Mouse (Mus musculus) liver, embryonic 14.5 days (tissue): ENCODE measurements around the gene Elmo1. TPM values are rescaled to one million over a fixed set of nuclear protein-coding genes. Genes with fewer than 3 reads are reported as not detected.

Experiments used
- ATAC-seq: fragments of 200-750 bp; cut with Nextera tagmentation; 2 replicates; pipeline ENCODE4 v1.8.0; 2017; ENCODE audit warnings: moderate number of reproducible peaks, mild to moderate bottlenecking, moderate library complexity; ENCODE audit not compliant: insufficient read depth
- DNase-seq, 3 experiments: peaks; one replicate each; pipeline ENCODE4 v3.0.0-alpha.2; 2012 to 2013; ENCODE audit warnings: low read depth in 3 of 3, low spot score in 3 of 3
- H3K27ac ChIP-seq: fragments of 300-500 bp; sonication (generic); 2 replicates; pipeline ENCODE4 v1.5.1; 2014; ENCODE audit warnings: moderate library complexity, mild to moderate bottlenecking, control low read depth, inconsistent platforms
- H3K27me3 ChIP-seq: fragments of 300-500 bp; sonication (generic); 2 replicates; pipeline ENCODE4 v1.6.1; 2014; ENCODE audit warnings: mild to moderate bottlenecking, low read length, moderate library complexity; ENCODE audit not compliant: control insufficient read depth, insufficient read depth
- H3K36me3 ChIP-seq: fragments of 300-500 bp; sonication (generic); replicated peaks from 2 replicates; pipeline ENCODE4 v1.6.1; 2014; ENCODE audit warnings: low read depth; ENCODE audit not compliant: control insufficient read depth, insufficient read depth
- H3K4me1 ChIP-seq, 2 experiments: fragments of 200-500 bp in 1 of 2; fragments of 300-500 bp in 1 of 2; sonication (generic) in 1 of 2; replicated peaks; 2 replicates each; pipeline ENCODE4 v1.6.1; 2012 to 2014; ENCODE audit warnings: antibody characterized with exemption in 1 of 2, inconsistent platforms in 1 of 2, low read length in 1 of 2; ENCODE audit not compliant: control insufficient read depth in 2 of 2, insufficient read depth in 2 of 2
- H3K4me2 ChIP-seq: fragments of 300-500 bp; sonication (generic); 2 replicates; pipeline ENCODE4 v1.6.1; 2014; ENCODE audit warnings: low read depth, mild to moderate bottlenecking, control low read depth, moderate library complexity
- H3K4me3 ChIP-seq, 2 experiments: fragments of 200-500 bp in 1 of 2; fragments of 300-500 bp in 1 of 2; sonication (generic) in 1 of 2; 2 replicates each; pipeline ENCODE4 v1.5.1; 2012 to 2014; ENCODE audit warnings: low read depth in 2 of 2, low read length in 2 of 2, mild to moderate bottlenecking in 2 of 2, control low read depth in 1 of 2, inconsistent platforms in 1 of 2, moderate library complexity in 1 of 2; ENCODE audit not compliant: insufficient read depth in 1 of 2
- H3K9ac ChIP-seq: fragments of 300-500 bp; sonication (generic); replicated peaks from 2 replicates; pipeline ENCODE4 v1.6.1; 2014; ENCODE audit warnings: mild to moderate bottlenecking, control low read depth, moderate library complexity
- H3K9me3 ChIP-seq: fragments of 300-500 bp; sonication (generic); 2 replicates; pipeline ENCODE4 v1.6.1; 2016; ENCODE audit warnings: low read length, mixed read lengths; ENCODE audit not compliant: control insufficient read depth
- CTCF ChIP-seq: IDR thresholded peaks from 2 replicates; pipeline ENCODE4 v1.5.1; 2016; ENCODE audit warnings: antibody characterized with exemption, low read depth, control low read depth
- EP300 ChIP-seq: IDR thresholded peaks from 2 replicates; pipeline ENCODE4 v1.6.1; 2016; ENCODE audit warnings: antibody characterized with exemption, low read depth
- WGBS: fragments of 180-500 bp; shearing (Covaris S2); extraction: QIAGEN DNeasy Blood & Tissue Kit; methylation state at CpG from one replicate; pipeline ENCODE4 v1.1.7; 2014; ENCODE audit not compliant: insufficient replicate concordance; 5-methylcytosine and 5-hydroxymethylcytosine counted together
- polyA plus RNA-seq, 2 experiments: library from polyadenylated mRNA; depleted of rRNA in 1 of 2; stranded (reverse) in 1 of 2; unstranded in 1 of 2; fragments of >200 nt; fragmentation: Nextera tagmentation in 1 of 2; extraction: Ambion mirVana in 1 of 2; gene quantifications; 2 replicates each; pipeline versions ENCODE4 v1.2.1 to v1.2.3; 2012 to 2014

Gene Elmo1
- polyA plus RNA-seq, 2 experiments, result 3.0 to 3.9 TPM

- TF ChIP-seq CTCF, result no peak
- TF ChIP-seq EP300, result no peak
- no peak overlapping the region for H3K27ac ChIP-seq
- H3K9ac ChIP-seq, result no peak overlapping the region
- H3K4me1 ChIP-seq, result peaks cover 0 to 17% of the 10 kb centered on the region in 2 experiments; a peak in 2 of 4 replicates
- H3K4me3 ChIP-seq, result no peak overlapping the region
- no peak for DNase-seq
- no peaks in the 10 kb centered on the region for H3K27me3 ChIP-seq
- no peaks in the 10 kb centered on the region for H3K9me3 ChIP-seq
- no peaks in the 10 kb centered on the region for H3K36me3 ChIP-seq
- 65% methylated on average over 8 of the region's 8 CpGs for WGBS
- H3K4me2 ChIP-seq, result no peak overlapping the region
- ATAC-seq, result no peak
These were observed 31.1 kb downstream of the Elmo1 start for GRCm38 (mm10) chr13:20121385-20122043.

GRCm38 (mm10) chr13:20123975-20124374 is 33.6 kb downstream of the Elmo1 start:
- DNase-seq (no peak), ATAC-seq (no peak)
- Histone ChIP-seq H3K9ac (no peak overlapping the region), H3K9me3 (no peaks in the 10 kb centered on the region), H3K4me2 (no peak overlapping the region), H3K36me3 (no peaks in the 10 kb centered on the region), H3K27me3 (no peaks in the 10 kb centered on the region), H3K27ac (no peak overlapping the region), H3K4me1 (peaks cover 12 to 30% of the 10 kb centered on the region in 2 experiments), H3K4me3 (no peak overlapping the region)
- TF ChIP-seq EP300 (no peak), CTCF (no peak)
- 50% methylated on average over 3 of the region's 3 CpGs for WGBS

GRCm38 (mm10) chr13:20124965-20125364 is 34.6 kb downstream of the Elmo1 start:
- Histone ChIP-seq H3K9ac (no peak overlapping the region), H3K4me3 (no peak overlapping the region), H3K4me2 (no peak overlapping the region; the same call in 1 of the 2 replicates), H3K9me3 (no peaks in the 10 kb centered on the region), H3K27me3 (no peaks in the 10 kb centered on the region), H3K27ac (no peak overlapping the region), H3K4me1 (peaks cover 12 to 36% of the 10 kb centered on the region in 2 experiments), H3K36me3 (no peaks in the 10 kb centered on the region)
- WGBS, result 50% methylated on average over 7 of the region's 7 CpGs
- no peak for TF ChIP-seq EP300
- no peak for TF ChIP-seq CTCF
- DNase-seq (no peak), ATAC-seq (no peak)

- Histone ChIP-seq H3K27me3 (no peaks in the 10 kb centered on the region), H3K36me3 (no peaks in the 10 kb centered on the region), H3K4me2 (no peak overlapping the region), H3K4me1 (peaks cover 21 to 43% of the 10 kb centered on the region in 2 experiments), H3K27ac (no peak overlapping the region), H3K4me3 (no peak overlapping the region), H3K9ac (no peak overlapping the region), H3K9me3 (no peaks in the 10 kb centered on the region)
- 67% methylated on average over 10 of the region's 10 CpGs for WGBS
- no peak for DNase-seq
- no peak for ATAC-seq
- TF ChIP-seq EP300 (no peak), CTCF (no peak)
These were observed 35.4 kb downstream of the Elmo1 start for GRCm38 (mm10) chr13:20125845-20126244.

- no peak overlapping the region for H3K4me3 ChIP-seq
- no peaks in the 10 kb centered on the region for H3K27me3 ChIP-seq
- peak overlapping the region; percentile 27 for H3K27ac ChIP-seq
- H3K9ac ChIP-seq, result no peak overlapping the region
- DNase-seq, result no peak
- WGBS, result 18% methylated on average over 4 of the region's 4 CpGs
- H3K36me3 ChIP-seq, result no peaks in the 10 kb centered on the region
- H3K9me3 ChIP-seq, result no peaks in the 10 kb centered on the region
- ATAC-seq, result no peak
- H3K4me1 ChIP-seq, result peaks cover 36 to 52% of the 10 kb centered on the region in 2 experiments
- H3K4me2 ChIP-seq, result no peak overlapping the region
- TF ChIP-seq EP300 (no peak), CTCF (no peak)
These were observed 37.2 kb downstream of the Elmo1 start for GRCm38 (mm10) chr13:20127553-20127952.
